Mouse (Mus musculus): Measurements from ENCODE around the gene Vmn1r73. TPM values are rescaled to one million over a fixed set of nuclear protein-coding genes. Genes with fewer than 3 reads are reported as not detected.

The Vmn1r73 gene
- total RNA-seq (2021) = not detected in 2 replicates
- long read RNA-seq = 0 reads

GRCm38 (mm10) chr7:11729966-11730365 is at the start of gene Vmn1r73:
TSS of gene Vmn1r73 (plus strand) at chr7:11730266.
- DNase-seq = no peak

Other genes starting within 250 kb of the Vmn1r73 start
- not detected in 2 replicates for gene Zscan4-ps2, start 216.0 kb upstream of the Vmn1r73 start, total RNA-seq (2021)
- not detected in 2 replicates for gene Zscan4-ps3, start 121.0 kb upstream of the Vmn1r73 start, total RNA-seq (2021)
- gene Vmn1r72, start 50.1 kb upstream of the Vmn1r73 start, total RNA-seq (2021) = not detected in 2 replicates
- not detected in 2 replicates for gene Vmn1r74, start 103.7 kb downstream of the Vmn1r73 start, total RNA-seq (2021)
- gene Vmn1r75, start 144.4 kb downstream of the Vmn1r73 start, total RNA-seq (2021) = not detected in 2 replicates
- gene Vmn1r76, start 207.9 kb downstream of the Vmn1r73 start, total RNA-seq (2021) = not detected in 2 replicates

Data from adrenal gland, postnatal 25 days (tissue).